Mouse (Mus musculus) heart, adult 2 months (tissue): ENCODE measurements around the gene Ap4b1.

Experiments used
- CTCF ChIP-seq: fragments of 200-600 bp; IDR thresholded peaks from 2 replicates; pipeline ENCODE4 v1.8.1; 2022; ENCODE audit warnings: antibody characterized with exemption, mild to moderate bottlenecking, moderate library complexity
- EP300 ChIP-seq: fragments of 200-500 bp; IDR thresholded peaks from 2 replicates; pipeline ENCODE4 v1.6.1; 2011; ENCODE audit warnings: low read depth, low read length, control low read depth; ENCODE audit not compliant: insufficient read depth

- TF ChIP-seq CTCF: no peak
- no peak for TF ChIP-seq EP300
Observed at GRCm38 (mm10) chr3:103831146-103831545, 21.8 kb downstream of the Ap4b1 start.
